Mouse (Mus musculus) liver, adult 2 months (tissue): Measurements from ENCODE around the gene Rab5if.
"Not testable (repeated sequence)": the region's sequence is repeated elsewhere in the genome, so short reads cannot be mapped to it uniquely, and the experiment has no call there.

Experiments
- CTCF ChIP-seq: fragments of 200-500 bp; IDR thresholded peaks from 2 replicates; pipeline ENCODE4 v1.5.1; 2011; ENCODE audit warnings: low read depth, low read length, control low read depth
- POLR2A ChIP-seq: fragments of 200-500 bp; IDR thresholded peaks from 2 replicates; pipeline ENCODE4 v1.6.1; 2011; ENCODE audit warnings: low read length, control low read depth; ENCODE audit not compliant: insufficient read depth; ENCODE audit errors: extremely low read depth

GRCm38 (mm10) chr2:156905931-156906330 is 43.0 kb downstream of the Rab5if start:
- TF ChIP-seq POLR2A, CTCF: not testable (repeated sequence)
